Mouse (Mus musculus) kidney, adult 2 months (tissue): Measurements from ENCODE around the gene Trpm8. TPM values are rescaled to one million over a fixed set of nuclear protein-coding genes. Genes with fewer than 3 reads are reported as not detected.

Experiments
- DNase-seq: peaks from one replicate; pipeline ENCODE4 v3.0.0; 2021
- H3K27ac ChIP-seq: fragments of 200-500 bp; 2 replicates; pipeline ENCODE4 v1.5.1; 2012; ENCODE audit warnings: low read depth, low read length, control low read depth, inconsistent platforms; ENCODE audit not compliant: insufficient read depth
- H3K27me3 ChIP-seq: fragments of 200-500 bp; replicated peaks from 2 replicates; pipeline ENCODE4 v1.6.1; 2012; ENCODE audit warnings: mild to moderate bottlenecking, moderate library complexity, low read length, inconsistent platforms; ENCODE audit not compliant: control insufficient read depth, insufficient read depth
- H3K36me3 ChIP-seq: fragments of 200-500 bp; 2 replicates; pipeline ENCODE4 v1.6.1; 2012; ENCODE audit warnings: mild to moderate bottlenecking, moderate library complexity, low read length, inconsistent platforms; ENCODE audit not compliant: control insufficient read depth, insufficient read depth
- H3K4me1 ChIP-seq: fragments of 200-500 bp; 2 replicates; pipeline ENCODE4 v1.6.1; 2011; ENCODE audit warnings: low read length; ENCODE audit not compliant: control insufficient read depth, insufficient read depth
- H3K4me3 ChIP-seq: fragments of 200-500 bp; 2 replicates; pipeline ENCODE4 v1.5.1; 2011; ENCODE audit warnings: mild to moderate bottlenecking, low read depth, low read length, control low read depth; ENCODE audit not compliant: insufficient read depth
- CTCF ChIP-seq: fragments of 200-500 bp; conservative IDR thresholded peaks from 2 replicates; pipeline ENCODE4 v1.5.1; 2011; ENCODE audit warnings: low read depth, mild to moderate bottlenecking, control low read depth, low read length, moderate library complexity, mixed read lengths; ENCODE audit not compliant: insufficient read depth, insufficient read length
- POLR2A ChIP-seq: fragments of 200-500 bp; IDR thresholded peaks from one replicate; pipeline ENCODE4 v1.6.1; 2011; ENCODE audit warnings: low read depth, low read length, control low read depth
- WGBS: fragments of 180-500 bp; shearing (Covaris S2); methylation state at CpG from one replicate; pipeline ENCODE4 v1.1.7; 2018; 5-methylcytosine and 5-hydroxymethylcytosine counted together
- polyA plus RNA-seq: library from polyadenylated mRNA; depleted of rRNA; stranded (reverse); fragments of >200 nt; gene quantifications from 2 replicates; pipeline ENCODE4 v1.2.3, GENCODE M21; 2012

Gene Trpm8
- polyA plus RNA-seq, 1 experiment, result not detected

DNA sequence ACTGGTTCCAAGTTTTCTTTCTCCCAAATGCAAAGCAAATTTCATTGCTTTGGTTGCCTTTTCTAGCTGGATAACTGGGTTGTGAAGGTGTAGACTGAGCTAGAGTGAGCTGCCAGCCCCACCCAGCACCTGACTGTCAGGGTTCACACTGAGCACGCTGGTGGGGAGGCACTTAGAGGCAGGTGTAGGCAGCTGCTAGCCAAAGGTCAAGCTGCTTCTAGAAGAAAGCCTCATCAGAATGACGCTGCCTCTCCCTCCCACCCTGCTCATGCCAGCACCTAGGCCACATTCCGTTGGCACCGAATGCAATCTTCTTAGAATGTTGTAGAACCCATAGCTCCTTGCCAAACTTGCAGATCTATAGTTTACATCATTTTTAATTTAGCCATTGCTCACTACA lies 130.9 kb downstream of the Trpm8 start:
- DNase-seq, result peak; percentile 66
- Histone ChIP-seq H3K36me3 (no peaks in the 10 kb centered on the region), H3K4me3 (peak overlapping the region; percentile 48), H3K27ac (peak overlapping the region; percentile 98), H3K27me3 (no peaks in the 10 kb centered on the region), H3K4me1 (peaks cover 19% of the 10 kb centered on the region; the same call in 1 of the 2 replicates)
- TF ChIP-seq CTCF, result no peak
- peak; percentile 10 for TF ChIP-seq POLR2A
- WGBS, result 58% methylated on average over 4 of the region's 4 CpGs

- Histone ChIP-seq H3K36me3 (no peaks in the 10 kb centered on the region; the same call in 1 of the 2 replicates), H3K4me3 (no peak overlapping the region), H3K4me1 (peaks cover 12% of the 10 kb centered on the region; the same call in 1 of the 2 replicates), H3K27me3 (no peaks in the 10 kb centered on the region), H3K27ac (no peak overlapping the region)
- DNase-seq, result no peak
- WGBS, result 68% methylated on average over 5 of the region's 5 CpGs
- no peak for TF ChIP-seq POLR2A
- no peak for TF ChIP-seq CTCF
Observed at GRCm38 (mm10) chr1:88412013-88412412, 134.6 kb downstream of the Trpm8 start.

DNA sequence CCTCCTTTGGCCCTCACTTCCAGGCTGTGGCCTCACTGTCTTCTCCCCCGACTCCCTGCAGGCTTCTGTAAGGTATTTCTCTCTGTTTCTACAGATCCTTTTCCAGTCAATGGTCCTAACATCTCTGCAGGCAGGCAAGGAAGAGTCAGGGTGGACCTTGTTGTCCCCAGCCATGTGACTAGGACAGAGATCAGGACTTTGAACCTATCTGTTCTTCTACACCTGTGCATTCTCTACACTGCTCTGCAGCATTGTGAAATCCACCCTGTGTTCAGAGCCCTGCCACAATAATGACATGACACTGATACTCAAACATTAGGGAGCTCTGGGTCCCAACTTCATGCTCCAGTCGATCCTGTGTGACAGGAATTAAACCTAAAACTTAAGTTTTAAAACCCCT lies 141.5 kb downstream of the Trpm8 start:
- H3K36me3 ChIP-seq, result no peaks in the 10 kb centered on the region; the same call in 1 of the 2 replicates
- H3K4me1 ChIP-seq, result no peaks in the 10 kb centered on the region
- no peaks in the 10 kb centered on the region for H3K27me3 ChIP-seq
- H3K27ac ChIP-seq, result no peak overlapping the region
- 52% methylated on average over 2 of the region's 2 CpGs for WGBS
- TF ChIP-seq CTCF (no peak), POLR2A (no peak)
- H3K4me3 ChIP-seq, result no peak overlapping the region
- DNase-seq, result peak; percentile 57

DNA sequence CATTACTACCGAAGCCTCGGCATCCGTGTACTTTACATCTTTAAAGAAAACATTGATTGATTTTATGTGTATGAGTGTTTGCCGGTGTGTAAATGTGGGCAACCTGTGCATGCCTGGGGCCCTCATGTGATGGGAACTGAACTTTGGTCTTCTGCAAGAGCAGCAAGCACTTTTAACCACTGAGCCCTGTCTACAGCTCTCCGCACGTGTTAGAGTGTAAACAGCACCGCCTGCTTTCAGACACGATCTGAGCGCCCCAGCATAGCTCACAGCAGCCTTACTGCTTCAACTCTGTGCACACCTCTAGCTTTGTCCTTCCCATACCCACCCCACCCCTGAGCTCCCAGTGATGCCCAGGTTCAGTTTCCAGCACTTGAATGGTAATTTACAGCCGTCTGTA lies 144.6 kb downstream of the Trpm8 start:
- H3K36me3 ChIP-seq, result no peaks in the 10 kb centered on the region
- DNase-seq, result peak; percentile 68
- H3K27me3 ChIP-seq, result no peaks in the 10 kb centered on the region
- no peak overlapping the region for H3K27ac ChIP-seq
- TF ChIP-seq POLR2A, result no peak
- no peak for TF ChIP-seq CTCF
- no peaks in the 10 kb centered on the region for H3K4me1 ChIP-seq
- 67% methylated on average over 10 of the region's 10 CpGs for WGBS
- no peak overlapping the region for H3K4me3 ChIP-seq

- Histone ChIP-seq H3K4me1 (no peaks in the 10 kb centered on the region), H3K27me3 (no peaks in the 10 kb centered on the region), H3K4me3 (no peak overlapping the region), H3K27ac (no peak overlapping the region), H3K36me3 (no peaks in the 10 kb centered on the region)
- 61% methylated on average over 7 of the region's 7 CpGs for WGBS
- DNase-seq, result no peak
- TF ChIP-seq CTCF (no peak), POLR2A (no peak)
Observed at GRCm38 (mm10) chr1:88422846-88423395, 145.5 kb downstream of the Trpm8 start.

- H3K4me1 ChIP-seq, result no peaks in the 10 kb centered on the region
- peak; percentile 72 for DNase-seq
- no peak overlapping the region for H3K27ac ChIP-seq
- H3K36me3 ChIP-seq, result no peaks in the 10 kb centered on the region
- no peak overlapping the region for H3K4me3 ChIP-seq
- 27% methylated on average over 8 of the region's 8 CpGs for WGBS
- TF ChIP-seq POLR2A (no peak), CTCF (peak; percentile 99; the same call in 1 of the 2 replicates)
- H3K27me3 ChIP-seq, result no peaks in the 10 kb centered on the region
Observed at GRCm38 (mm10) chr1:88424602-88425252, 147.3 kb downstream of the Trpm8 start.

GRCm38 (mm10) chr1:88427987-88428741 lies 150.7 kb downstream of the Trpm8 start:
- Histone ChIP-seq H3K36me3 (no peaks in the 10 kb centered on the region), H3K27ac (no peak overlapping the region), H3K4me1 (no peaks in the 10 kb centered on the region), H3K27me3 (no peaks in the 10 kb centered on the region), H3K4me3 (no peak overlapping the region)
- no peak for TF ChIP-seq CTCF
- TF ChIP-seq POLR2A, result no peak
- DNase-seq, result no peak
- WGBS, result 61% methylated on average over 11 of the region's 11 CpGs
